Comparison of ENCODE assay signal across 13 mouse cellular contexts in the genomic region with DNA sequence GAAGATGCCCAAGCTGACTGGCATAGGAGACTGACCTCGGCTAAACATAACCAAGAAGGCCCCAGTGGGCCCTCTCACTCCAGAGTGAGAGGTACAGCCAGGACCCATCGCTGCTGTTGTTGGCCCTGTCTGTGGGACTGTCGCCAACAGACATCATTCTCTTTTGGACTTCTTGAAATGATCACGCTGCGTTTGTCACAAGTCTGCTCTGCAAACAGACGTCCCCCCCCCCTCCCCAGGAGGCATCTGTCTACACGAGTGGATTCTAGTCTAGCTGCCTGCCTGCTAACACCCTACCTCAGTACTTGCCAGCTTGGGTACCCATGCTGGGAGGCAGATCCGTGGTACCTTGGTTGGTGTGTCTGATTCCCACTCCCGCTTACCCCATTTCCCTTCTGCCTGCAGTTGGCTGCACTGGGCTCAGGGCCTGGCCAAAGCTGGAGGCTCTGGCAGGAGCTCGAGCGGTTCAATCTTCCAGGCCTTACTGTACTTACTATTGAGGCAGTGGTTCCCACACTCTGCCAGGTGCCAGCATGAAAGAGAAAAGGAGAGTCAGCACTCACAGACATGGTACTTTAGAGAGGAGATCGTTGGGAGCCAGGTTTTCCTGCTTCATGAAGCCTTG.
DNase-seq lines count a peak whose midpoint lies in the region; ATAC-seq and TF ChIP-seq lines count a peak whose summit lies in the region.
"Had no signal": no experiment of that assay in that cellular context is flagged by ENCODE, and none has a peak within 500 bp of the region (broad histone marks: within the 10 kb centered on the region; RNA-seq: fewer than 3 reads in every experiment).

No protein-coding gene starts in this region.

- no peak overlapping the region for H3K4me3 ChIP-seq in lung, postnatal 0 days (ENCODE audit: low read depth, low read length)
- no peak overlapping the region for H3K4me3 ChIP-seq in lung, adult 2 months (replicated peaks; ENCODE audit: extremely low read depth, low read depth, low read length)
- no peak overlapping the region for H3K4me3 ChIP-seq in heart, embryonic 12.5 days
- H3K4me3 ChIP-seq: hindbrain, embryonic 13.5 days; stomach, embryonic 15.5 days had no signal

- no peak for TF ChIP-seq EP300 in lung, postnatal 0 days (IDR thresholded peaks at IDR 0.05)

- no peaks in the 10 kb centered on the region for H3K4me1 ChIP-seq in lung, postnatal 0 days (ENCODE audit: insufficient read depth, low read depth, low read length)
- peaks cover 3% of the 10 kb centered on the region; the same call in 1 of the 2 replicates for H3K4me1 ChIP-seq in lung, adult 2 months (ENCODE audit: control insufficient read depth, insufficient read depth, low read length)
- H3K4me1 ChIP-seq in heart, embryonic 12.5 days (replicated peaks) = peaks cover 30% of the 10 kb centered on the region

- ATAC-seq in lung, postnatal 0 days = no peak
- ATAC-seq in heart, embryonic 12.5 days (ENCODE audit: insufficient number of reproducible peaks, low FRiP score) = peak; percentile 25; the same call in 1 of the 2 replicates
- ATAC-seq: CD4-positive, CD25-positive, alpha-beta regulatory T cell, adult 4 months had no signal

- no peak for TF ChIP-seq CTCF in lung, postnatal 0 days (IDR thresholded peaks at IDR 0.05)
- TF ChIP-seq CTCF in lung, adult 2 months (IDR thresholded peaks at IDR 0.05; ENCODE audit: insufficient read depth, low read length) = no peak

- H3K9me3 ChIP-seq in lung, postnatal 0 days (ENCODE audit: low read length) = no peaks in the 10 kb centered on the region
- no peaks in the 10 kb centered on the region for H3K9me3 ChIP-seq in heart, embryonic 12.5 days (replicated peaks)
- H3K9me3 ChIP-seq: hindbrain, embryonic 13.5 days; stomach, embryonic 15.5 days had no signal

- WGBS in lung, postnatal 0 days = 60% methylated on average over 12 of the region's 12 CpGs
- WGBS in lung, adult 2 months = 62% methylated on average over 12 of the region's 12 CpGs
- WGBS in heart, embryonic 12.5 days = 63% methylated on average over 12 of the region's 12 CpGs

- H3K27me3 ChIP-seq in lung, postnatal 0 days (replicated peaks; ENCODE audit: insufficient read depth, low read length) = no peaks in the 10 kb centered on the region
- no peaks in the 10 kb centered on the region for H3K27me3 ChIP-seq in heart, embryonic 12.5 days (replicated peaks)
- H3K27me3 ChIP-seq: hindbrain, embryonic 13.5 days; stomach, embryonic 15.5 days had no signal

- DNase-seq in gastrocnemius, postnatal 25 days = peak; percentile 43
- no peak for DNase-seq in gastrocnemius, postnatal 10 days
- DNase-seq in lung, postnatal 0 days (ENCODE audit: low spot score) = no peak
- no peak for DNase-seq in lung, adult 2 months
- peak; percentile 74 for DNase-seq in skeletal muscle tissue, adult 2 months (ENCODE audit: low read depth, low spot score)
- DNase-seq in frontal cortex, adult 2 months (ENCODE audit: extremely low spot score in 1 of 2, low spot score in 1 of 2) = no peak
- DNase-seq: right cerebral cortex, postnatal 4 days; thymus, postnatal 36 days had no signal

- no peak overlapping the region for H3K9ac ChIP-seq in lung, postnatal 0 days (replicated peaks; ENCODE audit: low read depth)
- peak overlapping the region; percentile 44 for H3K9ac ChIP-seq in heart, embryonic 12.5 days
- H3K9ac ChIP-seq: hindbrain, embryonic 13.5 days; stomach, embryonic 15.5 days had no signal

- H3K36me3 ChIP-seq in lung, postnatal 0 days (ENCODE audit: insufficient read depth, low read length) = no peaks in the 10 kb centered on the region
- no peaks in the 10 kb centered on the region for H3K36me3 ChIP-seq in heart, embryonic 12.5 days
- H3K36me3 ChIP-seq: hindbrain, embryonic 13.5 days; stomach, embryonic 15.5 days had no signal

- no peak for TF ChIP-seq POLR2A in lung, adult 2 months (IDR thresholded peaks at IDR 0.05; ENCODE audit: borderline replicate concordance, extremely low read depth, low read depth, low read length)

- H3K27ac ChIP-seq in lung, postnatal 0 days (ENCODE audit: low read length) = peak overlapping the region; percentile 68; the same call in 1 of the 2 replicates
- no peak overlapping the region; the same call in 1 of the 2 replicates for H3K27ac ChIP-seq in heart, embryonic 12.5 days (ENCODE audit: poor library complexity, severe bottlenecking)
- H3K27ac ChIP-seq: hindbrain, embryonic 13.5 days; stomach, embryonic 15.5 days had no signal

- H3K4me2 ChIP-seq in lung, postnatal 0 days (replicated peaks; ENCODE audit: low read depth, low read length) = no peak overlapping the region
- H3K4me2 ChIP-seq in heart, embryonic 12.5 days = peak overlapping the region; percentile 60
- H3K4me2 ChIP-seq: hindbrain, embryonic 13.5 days; liver, embryonic 11.5 days; stomach, embryonic 15.5 days had no signal

Comparison
In these comparisons a context has a peak if more than half of its experiments do, and no peak if none do; other contexts are left out.
1. DNase-seq: peak in gastrocnemius, postnatal 25 days (single experiment) and skeletal muscle tissue, adult 2 months (single experiment); none in gastrocnemius, postnatal 10 days (single experiment), lung, postnatal 0 days (single experiment), lung, adult 2 months (single experiment) and frontal cortex, adult 2 months (0 of 2).